Mouse (Mus musculus): ENCODE results near the gene Qtrt1. TPM values are rescaled to one million over a fixed set of nuclear protein-coding genes. Genes with fewer than 3 reads are reported as not detected.

Gene Qtrt1
- total RNA-seq (2021): 1 to 10 TPM; 5.8 to 6.3 TPM
- long read RNA-seq, experiment 1, partial matches to known transcripts: 0 of 3 reads
- long read RNA-seq, experiment 1, other reads (novel, unspliced or antisense): 0 of 3 reads
- long read RNA-seq, experiment 2, partial matches to known transcripts: 0 of 7 reads
- long read RNA-seq, experiment 2, other reads (novel, unspliced or antisense): 3 of 7 reads

- DNase-seq (ENCODE audit: low spot score): peak; percentile 81
These were observed at the start of gene Qtrt1 for GRCm38 (mm10) chr9:21411669-21412550. Gene Qtrt1, plus strand, starts transcription at chr9:21411837.

GRCm38 (mm10) chr9:21366541-21367220, 45.0 kb upstream of the Qtrt1 start:
- peak; percentile 64 for DNase-seq (ENCODE audit: low spot score)

GRCm38 (mm10) chr9:21367357-21368111, 44.1 kb upstream of the Qtrt1 start, which contains the start of gene Ilf3:
Gene Ilf3, plus strand, starts transcription at chr9:21367871.
- peak; percentile 100 for DNase-seq (ENCODE audit: low spot score)

GRCm38 (mm10) chr9:21368131-21368584, 43.5 kb upstream of the Qtrt1 start:
- DNase-seq (ENCODE audit: low spot score): peak; percentile 48

- DNase-seq (ENCODE audit: low spot score): no peak
These were observed 42.6 kb upstream of the Qtrt1 start for GRCm38 (mm10) chr9:21369080-21369479.

GRCm38 (mm10) chr9:21370876-21371275, 40.8 kb upstream of the Qtrt1 start:
- DNase-seq (ENCODE audit: low spot score): no peak

- no peak for DNase-seq (ENCODE audit: low spot score)
These were observed 39.1 kb upstream of the Qtrt1 start for GRCm38 (mm10) chr9:21372508-21372907.

- DNase-seq (ENCODE audit: low spot score): no peak
These were observed 32.4 kb upstream of the Qtrt1 start for GRCm38 (mm10) chr9:21379195-21379594.

GRCm38 (mm10) chr9:21380868-21381267, 30.8 kb upstream of the Qtrt1 start:
- no peak for DNase-seq (ENCODE audit: low spot score)

GRCm38 (mm10) chr9:21383966-21384365, 27.7 kb upstream of the Qtrt1 start:
- no peak for DNase-seq (ENCODE audit: low spot score)

- no peak for DNase-seq (ENCODE audit: low spot score)
These were observed 18.9 kb upstream of the Qtrt1 start for GRCm38 (mm10) chr9:21392646-21393175.

GRCm38 (mm10) chr9:21395692-21396091, 15.9 kb upstream of the Qtrt1 start:
- no peak for DNase-seq (ENCODE audit: low spot score)

GRCm38 (mm10) chr9:21397170-21397569, 14.5 kb upstream of the Qtrt1 start:
- no peak for DNase-seq (ENCODE audit: low spot score)

GRCm38 (mm10) chr9:21401042-21401441, 10.6 kb upstream of the Qtrt1 start:
- DNase-seq (ENCODE audit: low spot score): no peak

- no peak for DNase-seq (ENCODE audit: low spot score)
These were observed 8.8 kb upstream of the Qtrt1 start for GRCm38 (mm10) chr9:21402764-21403253.

GRCm38 (mm10) chr9:21403745-21404144, 7.9 kb upstream of the Qtrt1 start:
- DNase-seq (ENCODE audit: low spot score): no peak

GRCm38 (mm10) chr9:21405525-21405924, 6.1 kb upstream of the Qtrt1 start:
- DNase-seq (ENCODE audit: low spot score): no peak

GRCm38 (mm10) chr9:21407951-21408350, 3.7 kb upstream of the Qtrt1 start:
- DNase-seq (ENCODE audit: low spot score): no peak

GRCm38 (mm10) chr9:21408624-21409023, 3.0 kb upstream of the Qtrt1 start:
- no peak for DNase-seq (ENCODE audit: low spot score)

- DNase-seq (ENCODE audit: low spot score): peak; percentile 83
These were observed 1.9 kb upstream of the Qtrt1 start for GRCm38 (mm10) chr9:21409592-21410317.

All from gastrocnemius, adult 18-20 months (tissue).